13 mouse cellular contexts compared by ENCODE assay signal in the genomic region with DNA sequence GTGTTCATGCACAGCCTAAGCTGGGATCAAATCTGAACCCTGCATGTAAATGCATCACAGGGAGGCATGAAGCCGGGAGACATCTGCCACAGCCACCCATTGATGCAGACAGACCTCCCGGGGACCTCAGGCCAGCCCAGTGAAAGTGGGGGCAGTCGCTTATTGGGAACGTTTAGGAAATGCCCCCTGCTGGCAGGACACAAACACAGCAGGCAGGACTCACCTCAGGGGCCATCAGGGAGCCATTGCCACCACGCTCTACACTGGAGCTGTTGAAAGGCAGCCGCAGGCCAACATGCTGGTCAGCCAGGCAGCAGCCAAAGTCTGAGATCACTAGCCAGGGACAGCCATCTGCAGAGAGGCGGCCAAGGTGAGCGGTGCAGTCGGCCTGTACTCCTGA. TPM values are rescaled to one million over a fixed set of nuclear protein-coding genes. Genes with fewer than 3 reads are reported as not detected.
DNase-seq lines count a peak whose midpoint lies in the region; ATAC-seq and TF ChIP-seq lines count a peak whose summit lies in the region.
"Had no signal": no experiment of that assay in that cellular context is flagged by ENCODE, and none has a peak within 500 bp of the region (broad histone marks: within the 10 kb centered on the region; RNA-seq: fewer than 3 reads in every experiment).

No protein-coding gene starts in this region.

- H3K27me3 ChIP-seq in heart, adult 2 months (ENCODE audit: control insufficient read depth, insufficient read depth, low read length) = no peaks in the 10 kb centered on the region
- no peaks in the 10 kb centered on the region for H3K27me3 ChIP-seq in midbrain, postnatal 0 days (ENCODE audit: insufficient read depth, low read length)
- H3K27me3 ChIP-seq in midbrain, embryonic 13.5 days = no peaks in the 10 kb centered on the region
- H3K27me3 ChIP-seq: forebrain, embryonic 15.5 days; midbrain, embryonic 12.5 days; Patski had no signal

- WGBS in heart, adult 2 months = 66% methylated on average over 9 of the region's 9 CpGs
- 71% methylated on average over 9 of the region's 9 CpGs for WGBS in midbrain, postnatal 0 days
- WGBS in midbrain, embryonic 13.5 days = 68% methylated on average over 9 of the region's 9 CpGs

- DNase-seq in heart, adult 2 months = no peak
- no peak for DNase-seq in heart, adult 9 months (ENCODE audit: low spot score in 2 of 2)
- no peak for DNase-seq in midbrain, postnatal 0 days (ENCODE audit: low spot score)
- DNase-seq in embryo, embryonic 10.5 days (ENCODE audit: low spot score) = peak; percentile 28
- peak; percentile 31 for DNase-seq in thymus, postnatal 14 days
- DNase-seq in ovary, postnatal 36 days (ENCODE audit: low spot score) = no peak
- no peak for DNase-seq in cerebellum, postnatal 4 days (ENCODE audit: low spot score in 2 of 2)
- DNase-seq: cerebellum, adult 9-10 months; right cerebral cortex, postnatal 25 days had no signal

- intact Hi-C loops in heart, adult 2 months (cut with DNase I) = no loop called here

- H3K4me1 ChIP-seq in heart, adult 2 months (ENCODE audit: control insufficient read depth, insufficient read depth, low read length) = peaks cover 2% of the 10 kb centered on the region; the same call in 1 of the 2 replicates
- no peaks in the 10 kb centered on the region for H3K4me1 ChIP-seq in midbrain, postnatal 0 days (ENCODE audit: insufficient read depth, low read length)
- H3K4me1 ChIP-seq in midbrain, embryonic 13.5 days (replicated peaks) = peaks cover 9% of the 10 kb centered on the region
- H3K4me1 ChIP-seq: forebrain, embryonic 15.5 days; midbrain, embryonic 12.5 days had no signal

- peak; percentile 63 for TF ChIP-seq CTCF in heart, adult 2 months (IDR thresholded peaks at IDR 0.05)
- TF ChIP-seq CTCF in midbrain, postnatal 0 days (IDR thresholded peaks at IDR 0.05) = peak; percentile 64

- H3K4me3 ChIP-seq in heart, adult 2 months = no peak overlapping the region
- H3K4me3 ChIP-seq in midbrain, postnatal 0 days (ENCODE audit: low read depth, low read length) = no peak overlapping the region
- no peak overlapping the region for H3K4me3 ChIP-seq in midbrain, embryonic 13.5 days (replicated peaks)
- H3K4me3 ChIP-seq: forebrain, embryonic 15.5 days; midbrain, embryonic 12.5 days had no signal

- TF ChIP-seq EP300 in heart, adult 2 months (IDR thresholded peaks at IDR 0.05; ENCODE audit: insufficient read depth, low read depth, low read length) = no peak

- H3K36me3 ChIP-seq in heart, adult 2 months (ENCODE audit: control insufficient read depth, insufficient read depth, low read length) = no peaks in the 10 kb centered on the region
- peaks cover 52% of the 10 kb centered on the region for H3K36me3 ChIP-seq in midbrain, postnatal 0 days (ENCODE audit: insufficient read depth, low read length)
- peaks cover 76% of the 10 kb centered on the region for H3K36me3 ChIP-seq in midbrain, embryonic 13.5 days

- H3K4me2 ChIP-seq in midbrain, postnatal 0 days (ENCODE audit: low read depth, low read length, poor library complexity, severe bottlenecking) = no peak overlapping the region
- no peak overlapping the region for H3K4me2 ChIP-seq in midbrain, embryonic 13.5 days (replicated peaks)
- H3K4me2 ChIP-seq: forebrain, embryonic 15.5 days; midbrain, embryonic 12.5 days had no signal

- H3K9ac ChIP-seq in heart, adult 2 months (ENCODE audit: low read depth, low read length) = no peak overlapping the region
- no peak overlapping the region for H3K9ac ChIP-seq in midbrain, postnatal 0 days (replicated peaks; ENCODE audit: low read length, poor library complexity, severe bottlenecking)
- no peak overlapping the region; the same call in 1 of the 2 replicates for H3K9ac ChIP-seq in midbrain, embryonic 13.5 days (replicated peaks)
- H3K9ac ChIP-seq: forebrain, embryonic 15.5 days; midbrain, embryonic 12.5 days had no signal

- no peaks in the 10 kb centered on the region for H3K79me2 ChIP-seq in heart, adult 2 months (replicated peaks; ENCODE audit: control insufficient read depth, insufficient read depth, low read length)

- ATAC-seq in midbrain, postnatal 0 days (ENCODE audit: low FRiP score) = no peak
- no peak for ATAC-seq in midbrain, embryonic 13.5 days
- ATAC-seq: forebrain, embryonic 15.5 days; Patski had no signal

- TF ChIP-seq POLR2A in heart, adult 2 months (IDR thresholded peaks at IDR 0.05; ENCODE audit: insufficient read depth, low read depth, low read length) = no peak

- no peak overlapping the region for H3K27ac ChIP-seq in heart, adult 2 months
- H3K27ac ChIP-seq in midbrain, postnatal 0 days (ENCODE audit: low read depth, low read length) = no peak overlapping the region
- H3K27ac ChIP-seq in midbrain, embryonic 13.5 days = no peak overlapping the region
- H3K27ac ChIP-seq: forebrain, embryonic 15.5 days; midbrain, embryonic 12.5 days had no signal

- H3K9me3 ChIP-seq in midbrain, postnatal 0 days (ENCODE audit: low read length) = no peaks in the 10 kb centered on the region
- H3K9me3 ChIP-seq in midbrain, embryonic 13.5 days = no peaks in the 10 kb centered on the region
- H3K9me3 ChIP-seq: forebrain, embryonic 15.5 days; midbrain, embryonic 12.5 days had no signal

RNA-seq across cellular contexts. Expression of gene Pink1, which starts 10.3 kb away (rescaled TPM):
- 100 to 1,000 TPM; 719 to 844 TPM for total RNA-seq in heart, adult 2 months (2021)
- polyA plus RNA-seq in heart, adult 2 months (2012; rRNA removed) = 423 and 554 TPM in 2 replicates
- 255 and 261 TPM in 2 replicates for total RNA-seq in midbrain, postnatal 0 days (2014; rRNA removed)
- polyA plus RNA-seq in midbrain, postnatal 0 days (2015; fragmentation: Nextera tagmentation; extraction: Ambion mirVana) = 149 and 150 TPM in 2 replicates
- polyA plus RNA-seq in midbrain, embryonic 13.5 days (2015; fragmentation: Nextera tagmentation; extraction: Ambion mirVana) = 79.8 and 89.2 TPM in 2 replicates

RNA-seq across cellular contexts. Expression of gene Ddost, which starts 11.3 kb away (rescaled TPM):
- 10 to 100 TPM; 63.2 to 68.9 TPM for total RNA-seq in heart, adult 2 months (2021)
- polyA plus RNA-seq in heart, adult 2 months (2012; rRNA removed) = 84.4 and 96.9 TPM in 2 replicates
- 203 and 215 TPM in 2 replicates for total RNA-seq in midbrain, postnatal 0 days (2014; rRNA removed)
- 207 and 220 TPM in 2 replicates for polyA plus RNA-seq in midbrain, postnatal 0 days (2015; fragmentation: Nextera tagmentation; extraction: Ambion mirVana)
- 192 and 200 TPM in 2 replicates for polyA plus RNA-seq in midbrain, embryonic 13.5 days (2015; fragmentation: Nextera tagmentation; extraction: Ambion mirVana)

RNA-seq across cellular contexts. Expression of gene Cda, which starts 52.0 kb away (rescaled TPM):
- total RNA-seq in heart, adult 2 months (2021) = 1 to 10 TPM; 1.4 TPM
- polyA plus RNA-seq in heart, adult 2 months (2012; rRNA removed) = 1.9 and 3.3 TPM in 2 replicates
- 9.1 and 9.6 TPM in 2 replicates for total RNA-seq in midbrain, postnatal 0 days (2014; rRNA removed)
- 9.2 and 12.2 TPM in 2 replicates for polyA plus RNA-seq in midbrain, postnatal 0 days (2015; fragmentation: Nextera tagmentation; extraction: Ambion mirVana)
- polyA plus RNA-seq in midbrain, embryonic 13.5 days (2015; fragmentation: Nextera tagmentation; extraction: Ambion mirVana) = 2.2 and 2.6 TPM in 2 replicates

Comparison
In these comparisons a context has a peak if more than half of its experiments do, and no peak if none do; other contexts are left out.
1. DNase-seq: peak in embryo, embryonic 10.5 days (single experiment) and thymus, postnatal 14 days (single experiment); none in heart, adult 2 months (0 of 2), heart, adult 9 months (0 of 2), midbrain, postnatal 0 days (single experiment), ovary, postnatal 36 days (single experiment) and cerebellum, postnatal 4 days (0 of 2).